Mouse (Mus musculus): ENCODE measurements at regions not wholly inside any gene's neighbourhood (a gene's known extent, or its start where the extent isn't known, plus 50 kb on each side); places are given as distances from the start of the nearest gene placed in this dataset.

GRCm38 (mm10) chr1:77815451-77815850 is 300.6 kb upstream of the Epha4 start:
- TF ChIP-seq CTCF (IDR thresholded peaks at IDR 0.05; ENCODE audit: control insufficient read depth, insufficient read depth, insufficient read length) (no peak), MAX (IDR thresholded peaks at IDR 0.05) (no peak), CEBPB (IDR thresholded peaks at IDR 0.05; ENCODE audit: low read depth) (no peak), FOSL1 (IDR thresholded peaks at IDR 0.05; ENCODE audit: insufficient read depth, low read length, poor library complexity, severe bottlenecking) (no peak), MYOD1 (IDR thresholded peaks at IDR 0.05; ENCODE audit: control insufficient read depth, insufficient read length, low read depth) (no peak), MYOG (IDR thresholded peaks at IDR 0.05; ENCODE audit: control insufficient read depth, extremely low read depth, insufficient read length) (no peak), USF1 (IDR thresholded peaks at IDR 0.05; ENCODE audit: low read depth) (no peak)

All from C2C12 (cell line).